Mouse (Mus musculus): ENCODE data around the gene Hdac7.

Gene Hdac7

DNA sequence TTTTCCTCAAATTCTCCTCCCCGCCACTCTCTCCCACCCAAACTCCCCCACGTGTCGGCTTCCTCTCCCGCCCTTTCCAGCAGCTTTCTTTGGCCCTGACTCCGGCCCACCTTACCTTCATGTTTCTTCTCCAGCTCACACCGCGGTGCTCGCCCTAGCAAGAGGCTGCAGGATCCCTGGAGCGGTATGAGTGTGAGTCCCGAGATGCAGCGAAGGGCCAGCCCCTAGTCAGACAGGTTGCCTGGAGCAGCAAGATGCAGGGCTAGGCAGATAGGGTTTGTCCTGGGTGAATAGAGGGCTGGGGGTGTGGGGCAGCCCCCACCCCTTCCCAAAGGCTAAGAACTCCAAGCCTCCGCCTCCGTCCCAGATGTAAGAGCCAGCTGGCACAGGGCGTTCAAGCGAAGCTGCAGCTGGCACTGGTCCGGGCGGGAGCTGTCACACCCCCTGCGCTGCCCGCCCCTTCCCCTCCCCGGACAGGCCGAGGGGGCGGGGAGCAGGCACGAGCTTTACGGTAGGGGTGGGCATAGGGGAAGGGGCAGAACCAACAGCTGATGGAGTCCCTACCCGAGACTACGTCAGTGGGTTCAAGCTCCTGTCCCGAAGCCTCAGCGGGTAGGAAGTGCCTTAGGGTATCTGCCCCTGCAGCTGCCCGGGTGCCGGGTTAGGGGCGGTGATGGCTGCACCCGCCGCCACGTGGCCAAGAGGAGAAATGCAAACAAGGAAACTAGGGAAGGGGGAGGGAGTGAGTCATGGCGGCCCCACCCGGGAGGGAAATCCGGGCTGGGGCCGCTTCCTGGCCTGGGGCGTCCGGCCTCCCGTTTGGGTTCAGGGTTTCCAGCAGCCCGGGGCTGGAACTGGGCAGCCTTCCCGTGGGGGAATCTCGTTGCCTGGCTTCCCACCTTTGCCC is 76.8 kb downstream of the Hdac7 start, which contains the start of gene Rapgef3:
TSS of gene Rapgef3 (minus strand) at position 693 of the 907 bp plus-strand sequence.
- DNase-seq (ENCODE audit: low read depth, low spot score) = peak; percentile 83

DNA sequence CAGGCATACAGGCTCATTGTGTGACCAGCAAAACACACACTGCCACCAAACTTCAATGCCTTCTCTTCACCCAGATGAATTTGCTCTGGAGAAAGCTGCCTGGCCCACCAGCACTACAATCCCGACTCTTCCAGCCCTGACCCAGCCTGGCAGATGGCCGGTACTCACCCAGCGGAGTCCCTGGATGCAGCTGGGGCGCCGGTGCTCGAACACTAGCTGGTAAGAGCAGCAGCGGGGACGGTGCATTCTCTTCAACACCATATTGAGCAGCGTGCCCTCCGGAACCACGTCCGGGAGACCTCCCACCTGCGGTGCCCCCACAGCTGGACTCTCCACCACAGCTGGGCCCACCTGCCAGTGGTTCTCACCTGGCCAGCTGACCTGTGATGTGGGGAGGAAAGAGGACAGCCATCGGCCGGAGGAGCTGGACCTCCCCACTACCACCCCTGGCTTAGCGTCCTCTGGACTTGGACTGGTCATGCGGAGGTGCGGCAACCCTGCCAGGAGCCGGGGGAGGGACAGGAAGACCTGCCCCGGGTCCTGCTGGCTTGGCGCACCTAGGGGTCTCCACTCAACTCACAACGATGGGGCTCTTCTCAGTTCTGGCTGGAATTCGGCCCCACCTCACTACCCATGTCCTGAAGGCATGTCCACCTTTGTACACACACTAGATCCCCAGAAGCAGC is 77.6 kb downstream of the Hdac7 start:
- DNase-seq (ENCODE audit: low read depth, low spot score) = no peak

DNA sequence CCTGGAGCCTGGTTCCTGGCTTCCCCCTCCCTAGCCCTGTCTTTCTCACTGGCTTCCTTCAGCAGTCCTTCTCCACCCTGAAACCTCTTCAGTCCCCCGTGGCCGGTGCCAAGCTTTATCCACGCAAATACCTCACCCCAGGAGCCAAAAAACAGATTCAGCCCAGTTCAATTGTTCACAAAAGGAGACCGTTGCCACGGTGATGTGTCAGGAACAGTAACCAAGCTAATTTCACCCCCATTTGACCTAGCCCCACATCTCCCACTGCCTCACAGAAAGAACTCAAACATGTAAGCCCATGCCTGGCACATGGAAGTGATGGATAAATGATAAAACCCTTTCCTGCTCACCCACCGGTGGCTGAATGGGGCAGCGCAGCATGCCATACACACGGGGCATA is 78.1 kb downstream of the Hdac7 start:
- no peak for DNase-seq (ENCODE audit: low read depth, low spot score)

DNA sequence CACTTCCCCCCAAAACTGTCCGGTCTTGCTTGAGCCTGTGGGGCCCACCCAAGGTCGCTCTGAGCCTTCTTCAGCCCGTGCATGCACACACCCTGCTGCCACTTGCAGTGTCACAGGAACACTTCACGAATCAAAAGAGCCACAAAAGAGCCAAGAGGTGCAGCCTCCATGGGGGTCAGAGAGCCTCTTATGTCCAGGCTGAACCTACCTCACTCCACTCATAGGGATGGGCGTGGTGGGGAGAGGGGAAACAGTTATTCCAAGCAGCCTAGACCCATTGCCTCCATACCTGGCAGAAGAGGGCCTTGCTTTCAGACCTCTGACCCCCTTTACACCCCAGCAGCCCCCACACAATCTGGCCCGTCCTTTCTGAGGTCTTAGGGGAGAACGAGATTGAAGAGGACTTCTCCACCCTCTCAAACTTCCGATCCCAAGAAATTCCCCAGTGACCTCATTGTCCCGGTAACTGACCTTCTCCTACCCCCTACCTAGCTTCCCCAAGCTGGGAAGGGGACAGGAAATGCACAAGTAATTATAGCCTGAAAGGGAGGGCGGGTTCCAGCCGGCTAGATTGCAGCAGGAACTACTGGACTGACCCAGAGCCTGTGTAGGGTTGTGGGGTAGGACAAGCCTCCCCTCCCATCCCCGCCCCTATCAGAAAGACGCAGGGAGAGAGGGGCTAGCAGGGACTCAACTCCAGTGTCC is 79.1 kb downstream of the Hdac7 start:
- DNase-seq (ENCODE audit: low read depth, low spot score) = no peak

DNA sequence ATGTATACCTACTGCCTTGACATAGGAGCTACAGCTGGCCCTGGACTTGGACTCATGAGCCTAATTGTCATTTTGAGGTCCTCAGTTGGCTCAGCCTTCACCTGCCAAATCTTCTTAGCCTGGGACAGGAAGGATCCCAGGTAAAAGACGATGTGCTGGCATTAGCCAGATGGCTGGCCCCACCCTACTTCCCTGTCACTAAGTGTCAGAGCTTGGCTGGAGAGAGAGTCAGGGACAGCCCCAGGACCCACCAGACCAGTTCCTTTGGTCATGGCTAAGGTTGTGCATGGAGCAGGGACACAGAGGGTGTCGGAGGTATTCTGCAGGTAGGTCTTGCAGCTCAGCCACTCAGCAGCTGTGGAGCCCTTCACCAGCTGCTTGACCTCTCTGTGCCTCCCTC is 79.8 kb downstream of the Hdac7 start:
- no peak for DNase-seq (ENCODE audit: low read depth, low spot score)

DNA sequence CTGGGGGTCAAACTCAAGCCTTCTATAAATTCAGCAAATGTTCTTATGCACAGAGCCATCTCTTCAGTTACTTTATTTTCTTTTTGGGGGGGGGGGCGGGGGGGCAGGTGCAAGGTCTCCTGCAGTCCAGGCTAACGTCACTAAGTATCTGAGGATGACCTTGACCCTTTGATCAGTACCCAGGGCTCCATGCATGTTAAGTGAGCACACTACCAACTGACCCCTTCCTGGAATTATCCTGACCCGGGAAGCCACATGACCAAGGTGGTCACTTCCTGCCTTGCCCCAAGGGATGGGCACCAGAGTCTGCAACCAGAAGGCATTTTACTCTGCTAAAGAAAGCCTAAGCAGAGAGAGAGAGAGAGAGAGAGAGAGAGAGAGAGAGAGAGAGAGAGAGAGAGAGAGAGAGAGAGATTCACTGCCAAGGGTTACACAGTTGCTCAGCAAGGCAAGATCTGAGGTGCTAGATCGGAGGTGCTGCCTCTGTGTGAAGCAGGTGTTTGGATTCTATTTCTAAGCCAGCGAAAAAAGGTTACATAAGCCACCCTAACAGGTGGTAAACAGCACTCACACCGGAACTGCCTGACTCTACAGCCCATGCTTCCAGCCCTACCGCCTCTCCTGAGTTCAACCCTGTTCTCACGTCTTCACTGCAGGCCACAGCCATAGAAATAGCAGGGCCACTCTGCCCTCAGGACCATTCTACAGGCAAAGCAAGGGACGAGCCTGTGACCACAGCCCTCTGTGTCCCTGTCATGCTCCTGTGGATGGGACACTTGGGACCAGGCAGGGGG is 80.8 kb downstream of the Hdac7 start:
- peak; percentile 61 for DNase-seq (ENCODE audit: low read depth, low spot score)

DNA sequence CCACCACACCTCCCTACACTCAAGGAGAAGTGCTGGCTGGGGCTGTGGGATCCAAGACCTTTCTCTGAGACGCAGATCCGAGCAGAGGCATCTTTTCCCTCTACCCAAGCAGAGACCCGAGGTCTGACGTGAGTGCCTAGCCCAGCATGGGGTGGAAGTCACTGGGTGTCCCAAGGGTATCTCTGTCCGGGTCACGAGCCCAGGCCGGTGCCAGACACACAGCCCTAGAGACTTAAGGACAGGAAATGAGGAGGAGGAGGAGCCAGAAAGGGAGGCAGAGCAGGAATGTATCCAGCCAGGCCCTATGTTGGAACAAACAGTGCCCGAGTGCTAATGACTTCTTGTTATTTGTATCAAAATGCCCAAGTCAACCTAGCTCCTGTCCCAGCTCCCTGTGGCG is 81.6 kb downstream of the Hdac7 start:
- no peak for DNase-seq (ENCODE audit: low read depth, low spot score)

DNA sequence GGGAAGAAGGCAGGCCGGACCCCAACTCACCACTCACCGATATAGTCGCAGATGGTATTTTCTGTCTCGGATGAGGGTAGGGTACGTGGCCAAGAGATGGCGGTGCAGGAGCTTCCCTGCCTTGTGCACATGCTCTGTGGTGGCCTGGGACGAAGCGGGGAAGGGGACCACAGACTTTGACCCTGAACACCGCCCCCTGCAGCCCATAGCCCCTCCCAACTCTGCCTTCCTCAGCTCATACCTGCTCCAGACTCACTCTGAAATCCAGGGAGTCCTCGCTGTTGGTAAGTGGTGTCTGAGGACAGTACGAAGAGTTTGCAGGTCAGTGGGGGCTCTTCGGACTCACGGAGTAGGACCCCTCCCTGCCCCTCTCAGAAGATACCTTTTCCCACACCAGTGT is 82.9 kb downstream of the Hdac7 start:
- no peak for DNase-seq (ENCODE audit: low read depth, low spot score)

DNA sequence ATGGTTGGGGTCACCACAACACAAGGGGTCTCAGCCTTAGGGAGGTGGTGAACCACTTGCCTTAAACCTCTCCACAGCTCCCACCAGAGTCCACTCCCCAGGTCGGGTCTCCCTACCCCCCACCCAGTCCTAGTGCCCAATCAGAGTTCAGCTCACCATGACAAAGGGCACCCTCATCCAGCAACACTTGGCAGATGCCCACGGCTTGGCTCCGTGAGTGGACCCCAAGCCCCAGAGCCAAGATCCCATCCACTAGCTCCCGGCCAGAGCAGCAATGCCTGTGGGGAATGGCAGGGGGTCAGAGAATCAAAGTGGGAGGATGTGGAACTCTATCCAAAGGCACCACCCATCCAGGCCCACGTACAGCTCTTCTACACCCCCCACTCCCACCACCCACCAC is 83.3 kb downstream of the Hdac7 start:
- DNase-seq (ENCODE audit: low read depth, low spot score) = no peak

DNA sequence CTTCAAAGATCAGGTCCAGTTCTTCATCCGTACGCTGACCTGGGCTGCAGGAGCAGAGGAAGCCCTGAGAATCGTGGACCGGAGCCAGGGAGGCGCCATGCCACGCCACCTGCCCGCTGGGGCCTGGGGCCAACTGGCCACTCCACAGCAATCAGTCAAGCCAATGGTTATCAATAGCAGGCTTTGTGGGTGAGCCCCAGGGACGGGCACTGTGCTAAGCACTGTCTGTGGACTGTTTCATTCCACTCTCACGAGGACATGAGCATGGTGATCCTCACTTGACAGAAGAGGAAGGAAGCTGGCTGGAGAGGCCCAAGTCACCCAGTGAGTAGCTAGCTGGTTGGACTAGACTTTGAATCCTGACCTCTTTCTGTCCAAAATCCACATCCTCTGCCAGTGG is 84.3 kb downstream of the Hdac7 start:
- peak; percentile 92 for DNase-seq (ENCODE audit: low read depth, low spot score)

DNA sequence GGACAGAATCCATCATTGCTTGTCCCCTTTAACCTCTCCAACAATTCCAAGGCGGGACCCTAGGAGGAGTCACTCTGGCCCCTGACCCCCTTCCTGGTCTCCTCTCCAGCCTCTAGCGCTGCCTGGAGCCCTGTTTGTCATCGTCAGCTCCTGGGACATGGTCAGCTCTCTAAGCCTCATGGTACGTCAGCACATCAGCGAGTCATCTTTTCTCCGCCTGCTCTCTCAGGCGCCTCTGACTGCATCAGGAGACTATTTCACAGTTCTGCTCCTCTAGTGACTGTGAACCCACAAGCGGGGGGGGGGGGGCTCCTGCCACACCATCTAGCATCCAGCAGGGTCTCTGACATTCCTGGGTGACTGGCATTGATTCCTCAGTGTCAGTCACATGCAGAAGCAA is 88.9 kb downstream of the Hdac7 start:
- DNase-seq (ENCODE audit: low read depth, low spot score) = no peak

DNA sequence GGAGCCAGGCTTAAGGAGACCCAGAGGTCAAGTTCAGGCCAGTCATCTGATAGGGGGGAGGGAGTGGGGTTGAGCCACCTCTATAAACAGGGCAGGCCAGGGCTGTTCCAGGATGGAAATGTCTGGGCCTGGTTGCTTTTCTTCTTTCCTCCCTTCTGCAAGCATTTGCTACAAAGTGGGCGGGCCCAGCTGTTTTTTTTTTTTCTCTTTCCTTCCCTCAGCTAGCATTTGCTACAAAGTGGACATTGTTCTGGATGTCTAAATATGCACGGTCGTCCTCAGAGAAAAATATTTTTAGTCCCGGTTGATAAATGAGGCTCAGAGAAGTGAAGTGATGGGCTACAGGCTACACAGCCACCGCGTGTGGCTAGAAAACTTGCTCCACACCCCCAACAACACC is 89.8 kb downstream of the Hdac7 start:
- DNase-seq (ENCODE audit: low read depth, low spot score) = peak; percentile 69

DNA sequence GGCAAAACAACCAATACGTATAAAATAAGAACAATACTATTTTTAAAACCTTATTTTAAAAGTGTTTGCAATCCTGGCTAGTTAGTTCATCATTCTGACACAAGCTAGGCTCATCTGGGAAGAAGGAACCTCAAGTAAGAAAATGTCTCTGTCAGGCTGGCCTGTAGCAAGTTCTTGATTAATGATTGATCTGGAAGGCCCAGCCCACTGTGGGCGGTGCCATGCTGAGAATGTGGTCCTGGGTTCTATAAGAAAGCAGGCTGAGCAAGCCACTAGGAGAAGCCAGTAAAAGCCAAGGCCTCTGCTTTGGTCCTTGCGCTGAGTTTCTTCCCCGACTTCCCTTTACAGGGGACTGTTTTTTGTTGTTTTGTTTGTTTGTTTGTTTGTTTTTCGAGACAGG is 91.8 kb downstream of the Hdac7 start:
- no peak for DNase-seq (ENCODE audit: low read depth, low spot score)

DNA sequence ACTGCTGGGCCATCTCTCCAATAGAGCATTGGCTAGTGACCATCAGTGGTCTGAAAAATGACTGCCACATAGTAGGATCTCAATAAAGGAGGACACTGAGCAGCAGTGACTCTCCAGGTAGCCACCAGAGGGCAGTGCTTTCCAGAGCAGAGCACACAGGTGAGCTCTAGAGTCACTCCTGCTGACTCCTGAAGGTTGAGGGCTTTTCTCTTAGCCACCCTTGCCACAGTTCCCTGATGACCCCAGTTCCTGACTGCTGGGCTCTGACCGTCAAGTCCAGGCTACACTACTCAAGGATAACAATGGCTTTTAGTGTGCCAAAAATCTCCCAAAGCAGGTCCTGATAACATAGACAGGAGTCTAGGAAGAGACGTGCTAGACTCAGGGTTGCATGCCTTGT is 92.6 kb downstream of the Hdac7 start:
- DNase-seq (ENCODE audit: low read depth, low spot score) = no peak

DNA sequence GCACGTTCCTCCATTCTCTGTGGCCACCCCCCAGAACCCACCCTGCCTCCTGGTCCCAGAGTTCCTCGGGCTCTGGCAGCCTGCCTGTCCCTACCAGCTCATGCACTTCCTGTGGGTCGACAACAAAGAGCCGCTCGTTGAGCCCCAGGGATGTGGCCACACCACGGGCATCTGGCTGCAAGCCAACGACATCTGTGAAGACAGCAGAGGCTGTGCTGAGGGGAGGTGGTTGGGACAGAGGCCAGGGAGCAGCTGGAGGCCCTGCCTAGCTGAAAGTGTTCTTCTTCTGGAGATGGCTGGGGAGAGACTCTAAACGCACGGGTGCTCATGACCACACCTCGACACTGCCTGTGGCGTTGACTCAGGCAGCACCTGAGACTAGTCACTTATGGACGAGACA is 93.6 kb downstream of the Hdac7 start:
- peak; percentile 95 for DNase-seq (ENCODE audit: low read depth, low spot score)

DNA sequence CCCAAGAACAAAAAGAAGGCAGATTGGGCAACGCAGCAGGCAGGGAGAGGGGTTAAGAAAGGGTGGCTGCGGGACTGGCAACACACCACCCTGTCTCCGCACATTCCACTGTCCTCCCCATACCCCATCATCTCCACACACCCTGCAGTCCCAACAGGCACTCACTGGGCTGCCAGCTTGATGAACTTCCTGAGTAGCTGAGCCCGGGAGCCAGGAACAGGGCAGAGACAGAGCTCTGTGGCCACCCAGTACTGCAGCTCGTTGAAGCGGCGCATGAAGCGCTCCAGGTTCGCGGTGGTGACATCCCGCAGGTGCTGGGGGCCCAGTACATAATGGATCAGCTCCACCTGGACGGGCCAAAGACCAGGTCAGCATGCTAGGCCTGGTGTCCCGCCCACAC is 94.5 kb downstream of the Hdac7 start:
- no peak for DNase-seq (ENCODE audit: low read depth, low spot score)

DNA sequence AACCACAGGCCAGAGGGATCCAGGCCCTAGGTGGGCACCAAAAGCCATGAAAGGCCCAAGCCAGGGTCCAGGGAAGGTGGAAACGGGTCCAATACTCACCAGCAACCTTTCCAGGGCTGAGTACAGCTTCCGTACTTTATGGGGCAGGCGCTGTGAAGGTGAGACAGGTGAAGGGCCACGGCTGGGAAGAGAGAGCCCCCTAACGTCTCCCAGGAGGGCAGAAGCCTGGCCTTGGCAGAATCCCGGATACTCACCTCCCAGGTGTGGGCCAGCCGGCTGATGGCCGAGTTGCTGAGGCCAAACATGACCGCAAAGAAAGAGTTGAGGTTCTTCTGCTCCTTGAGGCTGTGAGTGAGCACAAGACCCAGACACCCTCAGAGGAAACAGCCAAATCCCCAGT is 94.9 kb downstream of the Hdac7 start:
- DNase-seq (ENCODE audit: low read depth, low spot score) = no peak

DNA sequence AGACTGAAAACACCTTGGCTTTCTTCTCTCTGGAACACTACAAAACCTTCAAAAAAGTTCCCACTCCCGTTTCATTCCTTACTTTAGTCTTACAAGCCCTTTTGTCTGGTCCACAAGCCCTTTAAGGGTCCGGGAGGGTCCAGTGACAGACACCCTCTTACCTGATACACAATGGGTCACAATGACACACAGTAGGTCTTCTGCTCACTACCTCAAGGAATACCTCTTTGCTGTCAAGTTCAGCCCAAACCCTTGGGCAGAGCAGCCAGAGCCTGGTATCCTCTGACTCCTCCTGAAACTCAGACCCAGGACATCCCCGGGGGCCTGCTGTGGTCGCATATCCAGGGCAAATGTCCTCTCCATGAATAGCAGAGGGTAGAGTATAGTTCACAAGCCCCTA is 95.3 kb downstream of the Hdac7 start:
- DNase-seq (ENCODE audit: low read depth, low spot score) = no peak

DNA sequence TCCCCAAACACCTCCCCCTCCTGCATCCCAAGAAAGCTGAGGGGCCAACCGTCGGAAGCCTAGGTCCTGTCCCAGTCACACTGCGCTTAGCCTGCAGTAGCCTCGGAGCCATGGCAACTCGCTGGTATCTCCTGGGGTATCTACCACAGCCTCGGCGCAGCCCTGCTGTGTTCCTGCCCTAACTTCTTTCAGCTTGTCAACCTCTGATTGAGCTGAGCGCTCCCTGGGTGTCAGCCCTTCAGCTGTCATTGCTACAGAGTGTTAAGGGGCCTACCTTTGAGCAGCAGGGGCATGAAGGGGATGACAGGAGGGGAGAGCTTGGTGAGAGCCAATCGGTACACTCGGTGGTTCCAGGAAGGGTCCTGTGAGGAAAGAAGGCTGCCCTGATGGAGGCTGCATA is 96.0 kb downstream of the Hdac7 start:
- DNase-seq (ENCODE audit: low read depth, low spot score) = no peak

DNA sequence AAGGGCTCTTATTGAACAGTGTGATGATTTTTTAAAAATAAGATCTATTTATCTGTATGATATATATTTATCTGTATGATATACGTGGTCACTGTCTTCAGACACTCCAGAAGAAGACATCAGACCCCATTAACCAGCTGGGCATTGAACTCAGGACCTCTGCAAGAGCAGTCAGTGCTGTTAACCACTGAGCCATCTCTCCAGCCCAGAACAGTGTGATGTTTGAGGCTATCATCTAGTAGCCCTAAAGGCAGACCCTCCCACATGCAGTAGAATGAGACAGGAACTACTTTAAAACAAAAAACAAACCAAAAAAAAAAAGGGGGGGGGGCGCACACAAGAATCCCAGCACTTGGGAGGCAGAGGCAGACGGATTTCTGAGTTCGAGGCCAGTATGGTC is 96.8 kb downstream of the Hdac7 start:
- no peak for DNase-seq (ENCODE audit: low read depth, low spot score)

DNA sequence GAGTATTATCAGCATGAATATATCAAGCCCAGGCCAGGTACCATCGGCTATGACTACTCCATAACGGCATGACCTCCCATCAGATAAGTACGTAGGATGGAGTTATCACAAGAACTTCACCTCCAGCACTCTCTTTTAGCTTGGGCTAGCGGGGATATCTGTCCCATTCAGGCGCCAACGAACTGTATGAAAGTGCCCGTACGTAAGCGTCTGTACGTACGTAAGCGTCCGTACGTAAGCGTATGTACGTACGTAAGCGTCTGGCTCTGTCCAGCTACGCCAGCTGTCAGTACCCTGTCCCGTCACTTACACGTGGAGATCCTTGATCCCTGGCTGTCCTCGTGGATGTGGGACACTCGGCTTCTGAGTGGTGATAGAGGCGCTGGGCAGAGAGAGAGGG is 97.6 kb downstream of the Hdac7 start:
- no peak for DNase-seq (ENCODE audit: low read depth, low spot score)

DNA sequence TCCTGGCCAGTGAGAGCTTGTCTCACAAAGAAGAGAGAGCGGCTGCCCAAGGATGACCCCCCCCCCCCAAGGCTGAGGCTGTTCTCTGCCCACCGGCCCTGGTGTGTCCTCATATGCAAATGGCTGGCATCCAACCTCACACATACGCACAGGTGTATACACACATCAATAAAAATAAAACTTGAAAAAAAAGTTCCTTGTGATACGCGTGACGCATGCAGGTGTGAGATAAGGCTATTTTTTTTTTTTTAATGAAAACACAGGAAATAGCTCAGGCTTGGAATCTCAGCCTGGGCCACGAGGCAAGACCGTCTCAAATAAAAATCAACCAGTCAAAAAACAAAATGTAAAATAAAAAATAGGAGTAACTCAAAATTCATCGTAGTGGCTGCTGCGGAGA is 98.0 kb downstream of the Hdac7 start:
- DNase-seq (ENCODE audit: low read depth, low spot score) = no peak
